Mouse (Mus musculus) embryo, embryonic 10 days (tissue): ENCODE measurements at regions not wholly inside any gene's neighbourhood (a gene's known extent, or its start where the extent isn't known, plus 50 kb on each side); places are given as distances from the start of the nearest gene placed in this dataset.

Experiments
- DNase-seq: peaks from one replicate; pipeline ENCODE4 v3.0.0-alpha.2; 2015; ENCODE audit warnings: low spot score

GRCm38 (mm10) chr4:125439856-125440255, 50.6 kb upstream of the Grik3 start:
- peak; percentile 62 for DNase-seq

GRCm38 (mm10) chr4:125437161-125437822, 53.2 kb upstream of the Grik3 start:
- DNase-seq, result no peak

GRCm38 (mm10) chr4:125433511-125433910, 57.0 kb upstream of the Grik3 start:
- DNase-seq, result peak; percentile 50

GRCm38 (mm10) chr4:125431648-125432047, 58.9 kb upstream of the Grik3 start:
- DNase-seq, result no peak

GRCm38 (mm10) chr4:125430845-125431244, 59.7 kb upstream of the Grik3 start:
- DNase-seq, result no peak

GRCm38 (mm10) chr4:125428736-125429135, 61.8 kb upstream of the Grik3 start:
- no peak for DNase-seq

- no peak for DNase-seq
Observed at GRCm38 (mm10) chr4:125420561-125421241, 69.8 kb upstream of the Grik3 start.

GRCm38 (mm10) chr4:125419491-125420255, 70.8 kb upstream of the Grik3 start:
- no peak for DNase-seq

- no peak for DNase-seq
Observed at GRCm38 (mm10) chr4:125415308-125415707, 75.2 kb upstream of the Grik3 start.

- peak; percentile 70 for DNase-seq
Observed at GRCm38 (mm10) chr4:125413833-125414719, 76.4 kb upstream of the Grik3 start.

GRCm38 (mm10) chr4:125410736-125411441, 79.6 kb upstream of the Grik3 start:
- no peak for DNase-seq

GRCm38 (mm10) chr4:125399376-125400112, 91.0 kb upstream of the Grik3 start:
- no peak for DNase-seq

GRCm38 (mm10) chr4:125397007-125397461, 93.5 kb upstream of the Grik3 start:
- DNase-seq, result no peak

GRCm38 (mm10) chr4:125391269-125391668, 99.2 kb upstream of the Grik3 start:
- DNase-seq, result no peak

- no peak for DNase-seq
Observed at GRCm38 (mm10) chr4:125385811-125386210, 104.7 kb upstream of the Grik3 start.

- DNase-seq, result no peak
Observed at GRCm38 (mm10) chr4:125364011-125364410, 126.5 kb upstream of the Grik3 start.

GRCm38 (mm10) chr4:125361611-125362520, 128.6 kb upstream of the Grik3 start:
- DNase-seq, result no peak

- no peak for DNase-seq
Observed at GRCm38 (mm10) chr4:125358356-125358755, 132.1 kb upstream of the Grik3 start.

GRCm38 (mm10) chr4:125356441-125356840, 134.1 kb upstream of the Grik3 start:
- DNase-seq, result no peak
